Mouse (Mus musculus): Measurements from ENCODE around the gene Prkn.

Gene Prkn

DNA sequence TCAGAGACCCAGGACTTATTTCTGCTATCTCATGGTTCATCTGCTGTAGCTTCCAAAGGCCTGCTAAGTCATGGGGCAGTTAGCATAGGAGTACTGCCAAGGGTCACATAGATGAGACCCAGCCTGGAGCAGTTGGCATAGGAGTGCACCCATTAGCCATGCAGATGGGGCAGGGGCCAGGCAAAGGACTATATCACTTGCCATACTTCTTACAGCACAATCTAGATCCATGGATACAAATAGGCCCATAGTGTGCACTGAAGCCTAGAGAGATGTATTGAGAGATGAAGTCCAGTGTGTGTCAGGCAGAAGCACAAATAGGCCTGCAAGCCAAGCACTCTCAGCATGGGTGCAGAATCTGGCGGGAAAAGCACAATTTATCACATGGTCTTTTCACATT, 802.1 kb downstream of the Prkn start:
- no peak for DNase-seq (ENCODE audit: low read depth, low spot score)

DNA sequence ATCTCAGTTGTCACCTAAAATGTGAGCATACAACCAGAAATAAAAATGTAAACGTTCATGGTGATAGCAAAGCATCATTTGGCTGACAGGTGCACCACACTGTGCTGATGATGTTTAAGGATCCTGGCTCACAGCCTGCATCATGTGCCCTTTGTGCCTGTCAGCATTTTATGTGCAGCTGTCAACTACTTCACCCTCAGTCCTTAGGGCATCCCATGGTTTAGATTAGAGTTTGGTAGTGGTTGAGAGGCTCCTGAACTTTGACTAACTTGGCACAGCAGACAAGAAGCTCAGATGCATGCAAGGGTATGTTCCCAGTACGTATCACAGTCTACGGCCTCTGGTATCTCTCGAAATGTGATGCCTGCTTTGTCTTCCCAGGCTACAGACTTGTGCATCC, 803.8 kb downstream of the Prkn start:
- DNase-seq (ENCODE audit: low read depth, low spot score) = no peak

DNA sequence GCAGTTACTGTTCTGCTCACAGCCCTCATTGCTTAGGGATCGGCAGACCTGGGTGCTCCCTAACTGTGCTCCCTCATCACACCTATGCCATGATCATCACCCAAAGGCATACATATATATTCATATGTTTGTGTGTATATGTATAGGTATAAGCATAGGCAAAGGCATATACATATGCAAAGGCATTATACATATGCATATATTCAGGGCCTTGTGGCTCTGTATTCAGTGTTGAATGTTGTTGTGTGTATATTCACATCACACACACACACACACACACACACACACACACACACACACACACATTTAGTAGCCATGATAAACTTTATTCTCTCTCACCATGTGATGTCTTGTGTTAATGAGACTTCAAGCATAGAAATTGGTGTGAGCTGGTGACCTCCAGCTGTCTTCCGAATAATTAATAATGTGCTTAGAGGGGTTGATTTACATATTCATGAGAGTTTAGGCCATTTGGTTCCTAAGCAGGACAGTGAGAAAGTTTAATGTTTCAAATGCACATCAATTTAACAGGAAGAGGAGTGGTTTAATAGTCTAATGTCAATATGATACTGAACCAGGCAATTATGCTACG, 804.8 kb downstream of the Prkn start:
- peak; percentile 14 for DNase-seq (ENCODE audit: low read depth, low spot score)

DNA sequence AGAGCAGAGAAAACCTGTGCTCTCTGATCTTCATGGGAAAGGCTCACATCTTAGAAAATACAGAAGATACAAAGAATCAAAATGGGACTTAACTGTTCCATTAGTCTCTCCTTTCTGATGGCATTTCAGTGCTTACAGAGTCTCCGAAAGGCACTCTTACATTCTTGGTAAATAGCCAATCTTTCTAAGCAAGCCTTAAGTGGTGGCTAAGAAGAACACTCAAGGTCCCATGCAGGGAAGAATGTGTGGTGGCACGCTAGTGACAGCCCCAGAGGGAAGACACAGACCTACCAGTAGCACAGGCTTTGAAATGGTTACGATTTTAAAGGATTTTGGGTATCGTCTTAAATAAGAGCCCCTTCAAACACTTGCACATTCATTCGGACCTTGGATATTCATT, 816.2 kb downstream of the Prkn start:
- DNase-seq (ENCODE audit: low read depth, low spot score) = no peak

DNA sequence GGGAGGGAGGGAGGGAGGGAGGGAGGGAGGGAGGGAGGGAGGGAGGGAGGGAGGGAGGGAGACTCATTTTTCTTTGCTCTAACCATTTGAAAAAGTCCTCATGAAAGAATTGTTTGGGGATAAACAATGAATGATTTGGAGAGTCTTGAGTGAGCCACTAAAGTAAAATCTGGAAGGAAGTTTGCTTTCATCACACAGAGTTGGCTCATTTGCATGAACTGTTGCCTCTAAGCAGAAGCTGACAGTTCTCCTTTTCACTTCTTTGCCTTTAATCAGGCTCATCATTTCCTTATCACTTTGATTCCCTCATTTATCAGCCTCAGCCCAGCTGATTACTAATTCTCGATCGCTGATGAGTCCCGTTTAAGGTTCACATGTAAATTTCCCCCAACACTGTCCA, 816.7 kb downstream of the Prkn start:
- DNase-seq (ENCODE audit: low read depth, low spot score) = no peak

DNA sequence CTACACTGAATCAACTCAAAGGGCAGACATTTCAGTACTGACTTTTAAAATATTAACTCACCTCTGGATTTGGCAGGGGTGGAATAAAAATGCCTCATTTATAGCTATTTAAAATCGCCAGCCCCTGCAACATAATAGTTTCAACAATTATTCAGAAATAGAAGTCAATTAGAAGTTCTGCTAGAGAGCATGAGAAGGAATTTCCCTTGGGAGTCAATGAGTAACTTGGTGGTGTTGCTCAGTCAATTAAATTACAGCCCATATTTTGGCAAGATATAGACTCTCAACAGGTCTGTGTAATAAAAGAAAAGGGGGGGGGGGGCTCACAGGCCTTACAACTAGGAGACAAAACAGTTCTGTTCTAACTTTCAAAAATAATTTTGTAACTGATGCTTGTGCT, 821.7 kb downstream of the Prkn start:
- DNase-seq (ENCODE audit: low read depth, low spot score) = no peak

DNA sequence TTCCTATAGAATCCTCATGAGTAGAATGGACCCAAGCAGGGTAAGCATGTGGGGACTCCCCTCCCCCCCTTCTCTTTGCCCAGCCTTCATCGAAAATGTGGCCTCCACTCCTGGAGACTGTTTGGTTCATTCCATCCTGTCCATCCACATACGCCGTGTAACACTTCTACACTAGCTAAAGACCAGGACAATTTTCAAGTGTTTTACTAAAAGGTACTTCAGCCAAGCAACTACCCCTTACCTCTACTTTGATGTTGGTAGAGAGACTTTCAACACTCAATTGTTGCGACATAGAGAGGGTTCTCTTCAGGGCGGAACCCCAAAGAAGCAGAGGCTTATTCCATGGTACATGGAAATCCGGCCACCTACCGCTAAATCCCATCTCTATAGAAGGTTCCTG, 823.3 kb downstream of the Prkn start:
- no peak for DNase-seq (ENCODE audit: low read depth, low spot score)

DNA sequence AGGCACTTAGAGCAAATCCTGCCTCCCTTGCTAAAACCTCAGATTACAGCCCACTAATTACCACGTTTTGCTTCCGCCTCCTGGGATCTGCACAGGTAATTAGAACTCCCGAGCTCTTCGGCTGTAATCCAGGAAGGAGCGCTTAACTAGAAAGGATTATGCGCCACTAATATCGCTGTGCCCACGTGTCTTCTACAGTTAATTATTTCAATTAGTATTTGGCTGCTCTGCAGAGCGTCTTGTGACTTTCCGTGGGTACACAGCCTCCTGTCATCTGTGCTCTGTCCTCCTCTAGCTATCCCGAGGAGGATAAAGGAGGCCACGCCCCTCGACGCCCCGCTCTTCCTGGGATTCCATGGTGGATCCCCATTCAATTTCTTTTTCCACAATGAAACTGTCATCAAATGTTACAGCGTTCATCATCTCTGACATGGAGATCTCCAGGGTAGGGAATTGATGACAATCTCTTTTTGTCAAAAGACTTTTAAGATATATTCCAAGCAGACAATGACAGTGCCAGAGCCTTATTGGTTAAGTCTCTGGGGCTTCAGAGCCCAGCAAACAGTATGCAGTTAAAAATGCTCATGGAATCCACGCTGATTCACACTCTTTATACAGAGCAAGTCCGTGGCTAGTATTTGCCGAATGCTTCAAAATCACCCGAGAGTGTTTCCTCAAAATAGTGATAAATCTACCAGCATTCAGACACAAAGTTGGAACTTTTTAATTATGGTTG, 824.6 kb downstream of the Prkn start:
- DNase-seq (ENCODE audit: low read depth, low spot score) = no peak

DNA sequence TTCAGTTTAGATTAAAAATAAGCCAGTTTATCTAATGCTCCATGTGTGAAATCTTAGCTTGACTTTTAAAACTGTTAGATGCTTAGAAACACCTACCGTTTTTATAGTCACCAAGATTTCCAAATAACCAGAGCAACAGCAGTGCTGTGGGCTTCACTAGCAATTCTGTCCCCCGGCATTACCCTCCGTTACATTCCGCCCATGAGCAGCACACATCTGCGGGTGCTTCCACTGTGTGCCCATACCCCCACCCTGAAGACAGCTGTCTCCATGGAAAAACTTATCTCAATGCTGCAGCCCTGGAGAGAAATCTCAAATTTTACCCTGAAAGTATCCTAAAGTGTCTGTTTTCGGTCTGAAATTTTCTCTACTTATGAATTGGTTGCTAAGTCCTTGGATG, 839.5 kb downstream of the Prkn start:
- no peak for DNase-seq (ENCODE audit: low read depth, low spot score)

DNA sequence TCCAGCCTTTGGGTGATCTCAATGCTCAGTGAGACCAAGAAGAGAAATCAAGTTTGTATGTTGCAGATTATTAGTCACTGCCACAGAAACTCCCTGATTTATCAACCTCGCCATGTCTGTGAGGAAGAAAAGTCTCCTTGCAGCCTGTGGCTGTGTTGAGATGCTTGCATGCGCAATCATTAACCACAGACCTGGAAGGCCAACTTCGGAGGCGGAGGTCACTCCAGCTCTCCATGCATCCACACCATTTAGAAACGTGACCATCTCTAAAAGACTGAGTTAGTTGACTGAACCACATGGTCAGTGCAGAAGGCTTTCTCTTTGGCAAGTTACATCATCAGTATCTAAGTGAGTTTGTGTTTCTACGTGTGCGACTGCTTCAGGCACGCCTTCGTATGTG, 840.3 kb downstream of the Prkn start:
- DNase-seq (ENCODE audit: low read depth, low spot score) = no peak

DNA sequence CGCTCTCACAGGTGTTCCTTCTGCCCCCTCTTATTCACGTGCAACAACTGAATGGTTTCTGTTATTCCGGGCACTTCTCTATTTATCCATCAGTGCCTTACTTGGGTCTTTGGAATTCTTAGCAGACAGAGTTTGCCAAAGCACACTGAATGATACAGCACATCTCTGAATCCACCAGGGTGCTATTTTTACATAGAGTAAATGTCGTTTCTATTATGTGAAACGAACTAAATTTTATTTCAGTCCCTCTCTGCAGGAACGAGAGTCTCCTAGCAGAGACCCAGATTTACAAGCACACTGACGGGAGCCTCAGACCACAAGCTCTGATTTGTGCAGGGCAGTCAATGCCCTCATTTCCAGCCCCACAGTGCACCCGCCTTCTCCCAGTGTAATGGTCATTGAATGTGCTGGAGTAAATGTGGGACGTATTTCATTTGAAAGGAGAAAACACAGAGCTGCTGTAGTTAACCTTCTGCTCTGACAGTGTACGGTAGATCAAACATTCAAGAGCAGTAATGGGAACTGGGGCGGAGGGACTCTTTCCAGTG, 841.7 kb downstream of the Prkn start:
- DNase-seq (ENCODE audit: low read depth, low spot score) = no peak

DNA sequence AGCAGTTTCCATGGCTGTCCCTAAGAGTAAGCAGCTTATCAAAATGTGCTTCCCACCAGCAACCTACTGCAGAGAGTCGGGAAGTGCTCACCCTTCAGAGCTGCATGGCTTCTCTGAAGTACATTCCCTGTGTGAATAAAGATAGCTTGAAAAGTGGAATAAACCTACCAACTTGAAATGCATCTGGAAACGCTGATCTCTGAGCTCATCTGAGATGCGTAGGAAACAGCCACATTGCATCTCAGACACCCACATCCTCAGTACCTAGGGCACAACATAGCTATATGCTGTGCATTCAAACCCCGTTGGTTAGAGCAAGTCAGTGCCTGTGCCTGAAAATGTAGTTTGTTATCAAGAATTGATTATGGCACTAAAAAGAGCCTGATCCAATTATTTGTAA, 864.8 kb downstream of the Prkn start:
- DNase-seq (ENCODE audit: low read depth, low spot score) = no peak

DNA sequence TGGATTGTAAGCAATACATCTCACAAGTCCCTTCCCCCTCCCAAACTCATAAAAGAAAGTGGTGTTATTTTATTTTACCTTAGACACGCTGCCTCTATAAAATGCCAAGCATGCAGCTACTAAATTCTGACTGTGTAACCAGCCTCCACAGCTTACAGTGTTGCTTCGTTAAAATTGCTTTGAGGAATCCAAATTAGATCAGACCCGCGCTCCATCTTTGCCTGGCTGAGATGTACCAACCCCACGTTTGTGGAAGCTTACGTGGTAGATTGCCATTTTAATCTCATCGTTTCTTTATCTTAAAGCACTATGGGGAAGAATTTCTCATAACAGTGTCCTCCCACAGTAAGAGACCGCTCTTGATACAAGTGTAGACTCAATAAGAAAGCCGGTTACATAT, 865.6 kb downstream of the Prkn start:
- no peak for DNase-seq (ENCODE audit: low read depth, low spot score)

DNA sequence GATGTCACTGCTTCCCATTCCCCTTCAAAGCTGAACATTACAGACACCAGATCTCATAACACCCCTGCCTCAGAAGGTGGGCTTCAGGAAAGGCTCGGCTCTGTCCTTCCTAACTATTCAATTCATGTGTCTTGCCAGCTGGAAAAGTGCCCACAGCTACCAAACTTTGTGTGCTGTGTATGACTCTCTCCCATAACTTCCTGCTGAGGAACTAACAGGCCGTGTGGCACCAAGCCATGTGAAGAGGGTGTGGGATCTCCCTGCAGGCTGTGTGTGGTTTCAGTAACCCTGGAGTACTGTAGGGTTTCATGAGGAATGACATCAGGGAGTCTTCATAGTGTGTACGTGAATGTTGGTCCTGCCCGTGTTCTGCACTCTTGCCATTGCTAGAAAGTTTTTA, 871.9 kb downstream of the Prkn start:
- no peak for DNase-seq (ENCODE audit: low read depth, low spot score)

DNA sequence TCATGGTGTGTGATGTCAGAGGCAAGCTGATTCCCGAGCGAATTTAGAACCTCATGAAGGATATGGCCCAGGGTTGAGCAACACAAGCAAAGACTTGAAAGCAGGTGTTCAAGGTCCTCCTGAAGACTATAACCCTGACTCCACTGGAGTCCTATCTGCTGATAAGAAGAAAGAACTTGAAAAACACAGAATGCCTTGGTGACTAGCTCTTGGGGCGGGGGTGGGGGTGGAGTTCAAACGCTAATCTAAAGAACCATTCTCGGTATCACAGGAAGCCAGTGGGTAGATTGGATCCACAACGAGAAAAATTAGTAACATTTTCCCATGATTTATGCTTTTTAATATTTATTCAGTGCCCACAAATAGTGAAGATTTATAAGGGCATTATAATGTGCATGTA, 879.6 kb downstream of the Prkn start:
- no peak for DNase-seq (ENCODE audit: low read depth, low spot score)

DNA sequence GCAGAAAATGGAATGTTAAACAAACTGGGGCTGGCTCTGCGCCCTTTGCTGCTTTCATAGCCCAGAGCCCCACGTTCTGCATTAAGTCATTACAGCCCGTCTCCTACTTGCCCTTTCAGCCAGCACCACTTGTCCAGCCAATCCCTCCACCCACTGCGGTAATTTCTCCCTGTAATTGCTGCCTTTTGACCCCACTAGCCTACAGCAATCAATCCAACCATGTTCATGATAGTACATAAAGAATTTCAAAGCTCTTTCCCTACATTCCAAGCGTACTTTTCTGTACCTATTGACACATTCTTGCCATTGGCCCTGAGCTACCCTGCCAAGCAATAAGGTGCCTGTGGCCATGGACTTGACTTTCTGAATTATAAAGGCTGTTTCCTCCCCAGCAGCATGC, 881.7 kb downstream of the Prkn start:
- DNase-seq (ENCODE audit: low read depth, low spot score) = peak; percentile 24

DNA sequence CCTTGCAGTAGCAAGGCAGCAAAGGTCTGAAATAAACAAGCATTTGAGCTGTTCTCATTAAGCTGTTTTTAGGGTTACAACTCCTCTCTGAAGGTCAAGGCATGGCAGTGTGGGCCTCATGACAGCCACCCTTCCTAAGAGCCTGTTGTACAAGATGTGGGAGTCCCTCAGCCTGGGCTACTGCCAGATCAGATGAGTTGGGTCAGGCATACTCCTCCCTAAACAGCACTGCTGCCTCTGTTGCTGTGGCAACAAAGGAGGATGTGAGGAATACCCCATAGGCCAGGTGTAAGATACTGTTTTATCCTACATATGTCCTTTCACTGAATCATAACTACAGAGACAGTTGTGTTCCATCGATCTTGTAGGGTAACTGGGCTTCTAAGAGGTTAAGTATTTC, 882.3 kb downstream of the Prkn start:
- no peak for DNase-seq (ENCODE audit: low read depth, low spot score)

DNA sequence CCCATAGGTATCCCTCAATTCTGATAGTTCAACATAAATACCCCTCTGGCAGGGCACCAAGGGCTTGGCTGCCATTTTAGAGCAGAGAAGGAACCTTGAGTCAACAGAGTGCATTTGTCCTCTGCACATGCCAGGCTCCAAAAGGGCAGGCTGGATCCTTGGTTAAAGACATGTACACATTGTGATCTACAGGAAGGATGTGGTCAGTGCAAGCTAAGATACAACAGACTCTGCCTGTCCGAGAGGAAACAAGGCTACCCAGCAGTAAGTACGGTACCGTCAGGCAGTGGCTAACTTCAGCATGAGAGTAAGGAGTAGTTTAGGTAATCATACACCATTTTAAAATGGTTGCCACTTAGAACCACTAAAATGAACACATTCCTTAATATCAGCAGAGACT, 884.0 kb downstream of the Prkn start:
- DNase-seq (ENCODE audit: low read depth, low spot score) = no peak

DNA sequence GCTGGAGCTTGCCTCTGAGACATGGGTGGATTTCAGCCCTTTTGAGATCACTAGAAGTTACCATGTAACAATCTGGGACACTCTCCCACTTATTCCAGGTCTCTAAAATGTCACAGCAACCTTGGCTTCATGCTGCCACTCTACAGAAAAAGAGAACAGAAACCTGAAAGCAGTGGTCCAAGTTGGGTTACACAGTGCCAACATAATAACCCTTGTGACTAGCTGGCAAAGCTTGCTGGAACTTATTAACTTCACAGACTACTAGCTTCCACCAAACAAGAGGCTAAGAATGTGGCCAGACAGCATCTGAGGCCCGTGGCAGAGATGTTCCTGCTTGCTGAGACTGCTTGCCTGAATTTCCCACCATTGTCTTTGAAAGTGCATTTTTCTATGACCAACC, 886.9 kb downstream of the Prkn start:
- no peak for DNase-seq (ENCODE audit: low read depth, low spot score)

DNA sequence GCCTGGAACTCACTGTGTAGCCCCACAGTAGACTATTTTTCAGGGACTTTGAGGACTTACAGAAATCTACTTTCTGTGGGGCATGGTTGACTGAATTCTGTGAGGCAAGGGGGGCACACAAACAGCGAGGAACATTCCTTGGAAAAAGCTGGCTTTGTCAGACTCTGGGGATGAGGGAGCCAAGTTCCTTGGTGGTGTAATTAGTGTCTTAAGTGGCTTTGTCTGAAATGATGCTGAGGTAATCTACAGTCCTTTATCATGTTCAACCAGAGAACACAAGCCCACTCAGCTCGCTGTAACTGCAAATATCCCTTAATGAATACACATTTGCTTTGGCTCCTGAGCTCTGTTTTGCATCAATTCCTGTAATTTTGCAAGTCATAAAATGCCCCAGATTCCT, 888.1 kb downstream of the Prkn start:
- DNase-seq (ENCODE audit: low read depth, low spot score) = no peak

DNA sequence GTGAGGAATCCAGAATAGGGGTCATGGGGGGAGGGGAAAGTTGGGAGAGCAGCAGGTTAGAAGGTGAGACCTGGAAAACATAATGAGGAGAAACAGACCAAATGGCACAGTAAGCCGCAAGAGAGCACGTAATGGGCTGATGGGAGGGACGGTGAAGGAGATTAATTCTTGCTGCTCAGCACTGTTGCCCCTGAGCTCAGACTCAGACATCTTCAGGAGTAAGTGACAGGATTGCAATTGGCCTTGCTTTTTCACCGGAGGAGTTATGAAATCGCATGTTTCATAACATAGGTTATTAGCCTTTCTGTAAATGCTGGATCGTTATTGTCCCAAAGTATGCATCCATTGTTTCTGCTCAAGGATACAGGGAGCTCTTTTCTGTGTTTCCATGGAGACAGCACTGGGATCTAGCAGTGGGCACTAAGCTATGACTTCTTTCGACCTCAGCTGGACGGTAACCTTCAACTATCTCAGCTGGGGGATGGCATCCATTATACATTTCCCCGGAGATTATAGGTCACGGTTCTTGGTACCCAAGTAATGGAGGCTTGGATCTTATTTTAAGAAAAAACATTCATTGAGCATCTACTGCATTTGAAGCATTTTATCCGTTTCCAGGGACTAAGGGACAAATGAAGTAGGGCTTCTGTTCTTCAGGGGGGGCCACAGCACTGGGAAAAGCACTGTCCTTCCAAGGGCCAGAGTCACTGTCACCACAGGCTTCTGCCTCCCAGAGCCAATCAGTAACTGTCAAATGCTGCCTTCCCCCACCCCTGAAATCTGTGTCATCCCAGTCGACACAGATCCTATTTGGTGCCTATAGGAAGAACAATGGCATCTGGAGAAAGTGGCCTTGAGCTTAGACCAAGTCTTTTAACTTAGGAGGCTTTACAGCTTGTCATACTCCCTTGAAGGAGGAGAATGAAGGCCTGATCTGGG, 890.7 kb downstream of the Prkn start:
- DNase-seq (ENCODE audit: low read depth, low spot score) = peak; percentile 21

DNA sequence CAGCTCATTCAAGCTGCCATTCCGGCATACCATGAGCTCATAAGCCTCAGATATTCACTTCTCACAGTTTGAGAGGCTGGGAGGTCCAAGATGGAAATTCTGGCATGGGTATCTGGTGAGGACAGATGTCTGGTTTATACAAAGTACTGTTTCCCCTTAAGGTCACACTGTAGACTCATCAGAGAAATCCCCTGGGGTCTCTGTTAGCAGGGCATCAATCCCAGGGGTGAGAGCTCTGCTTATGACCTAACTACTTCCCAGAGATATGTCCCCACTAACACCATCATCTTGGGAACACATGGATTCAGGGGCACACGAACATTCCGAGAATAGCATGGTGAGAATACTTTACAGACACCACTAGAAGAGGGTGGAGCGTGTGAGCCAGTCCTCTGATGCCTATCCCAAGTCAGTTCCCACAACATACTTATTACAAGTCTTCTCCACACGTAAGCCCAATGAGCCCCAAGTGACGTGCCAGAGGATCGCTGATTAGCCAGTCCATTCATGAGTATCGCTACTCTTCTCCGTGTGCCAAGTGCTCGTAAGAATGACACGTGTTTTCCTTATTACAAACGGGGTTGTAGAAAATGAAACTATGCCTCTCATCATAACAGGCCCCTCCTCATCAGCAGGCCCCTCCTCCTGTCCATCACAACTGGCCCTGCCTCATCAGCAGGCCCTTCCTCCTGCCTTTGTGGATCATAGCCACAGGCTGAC, 895.1 kb downstream of the Prkn start:
- DNase-seq (ENCODE audit: low read depth, low spot score) = no peak

All from mesoderm, embryonic 11.5 days (tissue).